Mouse (Mus musculus) midbrain, embryonic 15.5 days (tissue): Measurements from ENCODE around the gene Rbx1. TPM values are rescaled to one million over a fixed set of nuclear protein-coding genes. Genes with fewer than 3 reads are reported as not detected.
"Not testable (repeated sequence)": the region's sequence is repeated elsewhere in the genome, so short reads cannot be mapped to it uniquely, and the experiment has no call there.

ENCODE experiments used
- ATAC-seq: fragments of 200-750 bp; cut with Nextera tagmentation; replicated peaks from 2 replicates; pipeline ENCODE4 v1.8.0; 2017; ENCODE audit warnings: moderate TSS enrichment
- H3K27ac ChIP-seq: fragments of 300-500 bp; sonication (generic); 2 replicates; pipeline ENCODE4 v1.5.1; 2015; ENCODE audit warnings: mild to moderate bottlenecking, inconsistent platforms
- H3K27me3 ChIP-seq: fragments of 300-500 bp; sonication (generic); replicated peaks from 2 replicates; pipeline ENCODE4 v1.6.1; 2015; ENCODE audit warnings: inconsistent platforms
- H3K36me3 ChIP-seq: fragments of 300-500 bp; sonication (generic); replicated peaks from 2 replicates; pipeline ENCODE4 v1.6.1; 2015; ENCODE audit warnings: inconsistent platforms
- H3K4me1 ChIP-seq: fragments of 300-500 bp; sonication (generic); 2 replicates; pipeline ENCODE4 v1.6.1; 2015; ENCODE audit warnings: inconsistent platforms
- H3K4me2 ChIP-seq: fragments of 300-500 bp; sonication (generic); 2 replicates; pipeline ENCODE4 v1.6.1; 2015; ENCODE audit warnings: inconsistent platforms, mild to moderate bottlenecking, moderate library complexity
- H3K4me3 ChIP-seq: fragments of 300-500 bp; sonication (generic); 2 replicates; pipeline ENCODE4 v1.5.1; 2015; ENCODE audit warnings: mild to moderate bottlenecking, inconsistent platforms
- H3K9ac ChIP-seq: fragments of 300-500 bp; sonication (generic); 2 replicates; pipeline ENCODE4 v1.6.1; 2015; ENCODE audit warnings: mild to moderate bottlenecking, inconsistent platforms
- H3K9me3 ChIP-seq: fragments of 300-500 bp; sonication (generic); 2 replicates; pipeline ENCODE4 v1.6.1; 2016; ENCODE audit warnings: inconsistent platforms
- WGBS: fragments of 180-500 bp; shearing (Covaris S2); methylation state at CpG from one replicate; pipeline ENCODE4 v1.1.7; 2015; ENCODE audit warnings: mixed read lengths; 5-methylcytosine and 5-hydroxymethylcytosine counted together
- polyA plus RNA-seq: library from polyadenylated mRNA; unstranded; fragments of >200 nt; fragmentation: Nextera tagmentation; extraction: Ambion mirVana; gene quantifications from 2 replicates; pipeline ENCODE4 v1.2.1, GENCODE M21; 2015

Rbx1 gene
- 387 and 390 TPM in 2 replicates for polyA plus RNA-seq

DNA sequence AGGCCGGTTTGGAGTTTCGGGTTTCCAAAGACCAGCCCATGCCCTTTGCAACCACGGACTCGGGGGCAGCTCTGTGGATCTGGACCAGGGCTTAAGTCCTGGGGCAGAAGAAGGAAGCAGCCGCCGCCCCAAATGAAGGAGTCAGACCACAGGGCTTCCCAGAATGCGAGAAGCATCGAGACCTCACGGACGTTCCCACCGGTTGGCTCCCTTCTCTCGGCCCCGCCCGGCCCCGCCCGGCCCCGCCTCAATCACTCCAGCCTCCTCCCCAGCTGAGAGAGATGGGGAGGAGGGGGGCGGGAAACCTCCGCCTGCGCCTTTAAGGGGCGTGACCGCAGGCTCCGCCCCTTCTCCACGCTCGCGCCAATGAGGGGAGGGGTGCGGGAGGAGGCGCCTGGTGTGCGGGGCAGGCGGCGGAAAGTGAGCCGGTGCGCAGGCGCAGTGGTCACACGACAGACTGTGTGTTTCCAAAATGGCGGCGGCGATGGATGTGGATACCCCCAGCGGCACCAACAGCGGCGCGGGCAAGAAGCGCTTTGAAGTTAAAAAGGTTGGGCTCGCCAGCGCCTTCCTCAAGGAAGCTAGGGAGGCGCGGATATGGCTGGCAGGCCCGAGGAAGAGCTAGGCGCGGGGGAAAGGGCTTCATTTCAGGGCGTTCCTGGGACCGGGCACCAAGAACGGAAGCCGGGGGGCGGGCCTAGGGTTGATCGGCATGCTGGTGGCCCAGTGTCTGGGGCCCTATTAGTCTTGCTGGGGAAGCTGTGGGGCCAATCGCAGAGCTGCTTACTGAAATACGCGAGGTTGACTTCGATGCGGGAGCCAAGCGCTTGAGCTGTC is at the start of gene Rbx1:
Gene Rbx1, plus strand, starts transcription at position 396 of the 837 bp plus-strand sequence.
- Histone ChIP-seq H3K27ac (peak within 1 kb of the TSS; percentile 93), H3K4me3 (peak within 1 kb of the TSS; percentile 74), H3K36me3 (peaks cover 10% of the 10 kb centered on the region), H3K4me1 (peaks cover 12% of the 10 kb centered on the region), H3K27me3 (no peaks in the 10 kb centered on the region), H3K9ac (peak within 1 kb of the TSS; percentile 66), H3K9me3 (no peaks in the 10 kb centered on the region), H3K4me2 (peak within 1 kb of the TSS; percentile 61)
- ATAC-seq = peak; percentile 99
- WGBS = under 1% methylated on average over 55 of the region's 62 CpGs

GRCm38 (mm10) chr15:81416763-81417310 is 49.3 kb upstream of the Rbx1 start:
- not testable (repeated sequence) for ATAC-seq, H3K27me3 ChIP-seq, H3K36me3 ChIP-seq, H3K9me3 ChIP-seq, H3K4me1 ChIP-seq, H3K27ac ChIP-seq, H3K9ac ChIP-seq
- peak overlapping the region; percentile 43 for H3K4me2 ChIP-seq
- 8% methylated on average over 22 of the region's 22 CpGs for WGBS
- H3K4me3 ChIP-seq = peak overlapping the region; percentile 15

DNA sequence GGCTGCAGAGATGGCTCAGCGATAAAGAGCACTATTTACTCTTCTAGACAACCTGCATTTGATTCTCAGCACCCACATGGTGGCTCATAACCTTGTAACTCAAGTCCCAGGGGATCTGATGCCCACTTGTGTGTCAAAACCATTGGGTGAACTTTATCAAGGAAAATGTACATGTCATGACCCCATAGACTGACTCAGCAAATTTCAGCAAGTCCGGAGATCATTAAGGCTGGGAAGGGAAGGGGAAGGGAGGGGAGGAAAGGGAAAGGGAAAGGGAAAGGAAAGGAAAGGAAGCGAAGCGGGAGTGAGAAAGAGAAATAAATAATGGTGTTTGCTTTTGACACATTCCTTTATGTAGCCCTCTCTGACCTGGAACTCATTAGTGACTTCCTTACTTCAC is 48.0 kb upstream of the Rbx1 start:
- Histone ChIP-seq H3K36me3 (no peaks in the 10 kb centered on the region), H3K9ac (no peak overlapping the region), H3K4me3 (no peak overlapping the region), H3K27ac (no peak overlapping the region), H3K27me3 (no peaks in the 10 kb centered on the region), H3K4me1 (no peaks in the 10 kb centered on the region), H3K4me2 (no peak overlapping the region), H3K9me3 (no peaks in the 10 kb centered on the region)
- no peak for ATAC-seq
- 89% methylated on average over 4 of the region's 4 CpGs for WGBS

DNA sequence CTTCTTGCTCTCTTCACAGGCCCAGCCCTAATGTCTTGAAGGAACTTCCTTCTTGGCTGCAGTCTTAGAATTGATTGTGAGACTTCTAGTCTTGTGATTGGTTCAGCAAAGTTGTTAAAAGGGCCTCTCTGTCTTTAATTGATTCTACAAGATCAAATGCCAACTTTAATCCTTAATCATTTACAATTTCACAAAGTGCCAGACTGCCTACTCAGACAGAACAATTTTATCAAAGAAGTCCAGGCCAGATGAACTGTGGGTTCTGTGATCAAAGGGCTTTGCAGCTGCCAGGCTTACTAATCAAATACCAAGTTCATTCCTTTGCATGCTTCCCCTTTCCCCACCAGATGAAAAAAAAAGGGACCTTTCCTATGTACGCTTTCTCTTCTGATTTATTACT is 44.6 kb upstream of the Rbx1 start:
- Histone ChIP-seq H3K9ac (no peak overlapping the region), H3K4me2 (no peak overlapping the region), H3K36me3 (no peaks in the 10 kb centered on the region), H3K27me3 (no peaks in the 10 kb centered on the region), H3K4me1 (no peaks in the 10 kb centered on the region), H3K27ac (no peak overlapping the region), H3K9me3 (no peaks in the 10 kb centered on the region), H3K4me3 (no peak overlapping the region)
- ATAC-seq = no peak
- 71% methylated on average over 1 of the region's 1 CpGs for WGBS

DNA sequence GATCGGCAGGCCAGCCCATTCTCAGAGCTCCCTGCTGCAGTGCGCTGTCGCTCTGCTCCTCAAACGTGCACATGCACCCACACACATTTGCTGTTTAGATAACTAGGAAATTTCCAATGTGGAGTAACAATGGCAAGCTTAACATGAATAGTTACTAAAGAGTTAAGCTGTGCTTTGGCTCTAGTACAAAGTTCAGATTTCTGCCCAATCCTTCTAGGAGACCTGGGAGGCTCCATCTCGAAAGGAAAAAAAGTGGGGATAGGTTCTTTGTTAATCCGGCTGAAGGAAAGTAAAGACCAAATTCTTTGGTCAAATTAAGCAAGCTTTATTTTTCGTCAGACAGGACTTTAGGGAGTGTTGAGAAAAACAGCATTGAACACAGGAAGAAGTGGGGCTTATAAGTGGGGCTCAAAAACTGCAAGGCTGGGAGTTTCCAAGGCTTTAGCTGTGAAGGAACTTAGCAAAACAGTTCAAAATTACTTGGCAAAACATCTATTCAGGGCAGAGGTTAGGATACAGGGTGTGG is 43.9 kb upstream of the Rbx1 start:
- ATAC-seq = no peak
- no peak overlapping the region for H3K27ac ChIP-seq
- H3K27me3 ChIP-seq = no peaks in the 10 kb centered on the region
- no peak overlapping the region for H3K4me2 ChIP-seq
- no peak overlapping the region for H3K9ac ChIP-seq
- no peaks in the 10 kb centered on the region for H3K36me3 ChIP-seq
- H3K9me3 ChIP-seq = no peaks in the 10 kb centered on the region
- 61% methylated on average over 7 of the region's 7 CpGs for WGBS
- no peak overlapping the region for H3K4me3 ChIP-seq
- no peaks in the 10 kb centered on the region for H3K4me1 ChIP-seq

DNA sequence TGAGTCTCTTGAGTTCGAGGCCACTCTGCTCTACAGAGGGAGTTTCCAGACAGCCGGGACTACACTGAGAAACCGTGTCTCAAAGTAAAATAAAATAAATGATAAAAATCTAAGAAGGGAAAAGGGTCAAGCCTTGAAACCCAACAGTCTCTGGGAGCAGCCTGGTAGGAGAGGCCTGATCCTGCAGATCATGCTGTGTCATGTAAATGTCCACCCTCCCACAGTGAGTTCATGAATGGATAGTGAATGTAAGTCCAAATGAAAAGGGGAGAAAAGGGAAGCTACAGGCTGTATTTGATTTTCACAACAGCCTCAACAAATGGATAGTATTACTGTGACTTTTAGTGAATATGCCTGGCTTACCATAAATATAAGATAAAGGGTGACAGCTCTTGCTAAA is 40.8 kb upstream of the Rbx1 start:
- Histone ChIP-seq H3K9me3 (no peaks in the 10 kb centered on the region), H3K4me3 (no peak overlapping the region), H3K4me1 (no peaks in the 10 kb centered on the region), H3K27me3 (no peaks in the 10 kb centered on the region), H3K9ac (no peak overlapping the region), H3K27ac (no peak overlapping the region), H3K36me3 (no peaks in the 10 kb centered on the region; the same call in 1 of the 2 replicates), H3K4me2 (no peak overlapping the region)
- ATAC-seq = no peak
- 84% methylated on average over 3 of the region's 3 CpGs for WGBS

GRCm38 (mm10) chr15:81427947-81428346 is 38.1 kb upstream of the Rbx1 start:
- Histone ChIP-seq H3K9me3 (no peaks in the 10 kb centered on the region), H3K4me3 (no peak overlapping the region), H3K36me3 (no peaks in the 10 kb centered on the region; the same call in 1 of the 2 replicates), H3K27ac (no peak overlapping the region), H3K4me2 (no peak overlapping the region), H3K4me1 (no peaks in the 10 kb centered on the region), H3K27me3 (no peaks in the 10 kb centered on the region), H3K9ac (no peak overlapping the region)
- 94% methylated on average over 2 of the region's 2 CpGs for WGBS
- no peak for ATAC-seq

DNA sequence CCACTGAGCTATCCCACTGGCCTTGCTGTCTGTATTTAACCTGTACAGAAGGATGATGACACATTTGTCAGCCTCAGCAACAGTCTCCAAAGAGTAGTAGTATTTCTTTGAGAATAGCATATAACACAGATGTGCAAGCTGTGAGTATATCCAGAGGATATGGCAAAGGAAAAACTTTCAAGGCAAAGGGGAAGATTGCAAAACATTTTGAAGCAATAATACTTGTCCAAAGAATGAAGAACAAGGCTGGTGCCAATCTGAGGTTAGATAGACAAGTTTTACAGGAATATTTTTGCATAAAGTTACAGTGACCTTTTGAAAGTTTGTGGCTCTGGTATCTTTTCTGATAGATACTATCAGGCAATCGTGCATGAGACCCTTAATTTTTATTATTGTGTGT is 34.9 kb upstream of the Rbx1 start:
- H3K27ac ChIP-seq = no peak overlapping the region
- 90% methylated on average over 1 of the region's 1 CpGs for WGBS
- H3K4me3 ChIP-seq = no peak overlapping the region
- H3K9me3 ChIP-seq = no peaks in the 10 kb centered on the region
- no peaks in the 10 kb centered on the region; the same call in 1 of the 2 replicates for H3K36me3 ChIP-seq
- H3K4me2 ChIP-seq = no peak overlapping the region
- H3K4me1 ChIP-seq = no peaks in the 10 kb centered on the region
- no peak for ATAC-seq
- no peak overlapping the region for H3K9ac ChIP-seq
- no peaks in the 10 kb centered on the region for H3K27me3 ChIP-seq

- Histone ChIP-seq H3K4me2 (no peak overlapping the region), H3K4me3 (no peak overlapping the region), H3K9me3 (no peaks in the 10 kb centered on the region), H3K36me3 (no peaks in the 10 kb centered on the region; the same call in 1 of the 2 replicates), H3K27ac (no peak overlapping the region), H3K4me1 (no peaks in the 10 kb centered on the region), H3K9ac (no peak overlapping the region), H3K27me3 (no peaks in the 10 kb centered on the region)
- WGBS = 90% methylated on average over 1 of the region's 1 CpGs
- ATAC-seq = no peak
Measured at GRCm38 (mm10) chr15:81438345-81438744, 27.8 kb upstream of the Rbx1 start.

- Histone ChIP-seq H3K4me3 (no peak overlapping the region), H3K36me3 (no peaks in the 10 kb centered on the region; the same call in 1 of the 2 replicates), H3K4me2 (no peak overlapping the region), H3K27ac (no peak overlapping the region), H3K4me1 (no peaks in the 10 kb centered on the region), H3K9me3 (no peaks in the 10 kb centered on the region), H3K9ac (no peak overlapping the region), H3K27me3 (no peaks in the 10 kb centered on the region)
- no peak for ATAC-seq
Measured at GRCm38 (mm10) chr15:81439236-81439635, 26.9 kb upstream of the Rbx1 start.

GRCm38 (mm10) chr15:81448463-81448862 is 17.6 kb upstream of the Rbx1 start:
- H3K27me3 ChIP-seq = no peaks in the 10 kb centered on the region

GRCm38 (mm10) chr15:81461523-81461922 is 4.6 kb upstream of the Rbx1 start:
- H3K9ac ChIP-seq = no peak overlapping the region
- ATAC-seq = no peak
- no peak overlapping the region for H3K4me2 ChIP-seq
- no peaks in the 10 kb centered on the region for H3K27me3 ChIP-seq
- H3K4me3 ChIP-seq = no peak overlapping the region
- no peaks in the 10 kb centered on the region for H3K9me3 ChIP-seq
- H3K4me1 ChIP-seq = no peaks in the 10 kb centered on the region
- H3K36me3 ChIP-seq = no peaks in the 10 kb centered on the region
- H3K27ac ChIP-seq = no peak overlapping the region
- WGBS = 86% methylated on average over 7 of the region's 7 CpGs

More at GRCm38 (mm10) chr15:81448463-81448862, 17.6 kb upstream of the Rbx1 start:
- Histone ChIP-seq H3K4me2 (no peak overlapping the region), H3K4me1 (no peaks in the 10 kb centered on the region; the same call in 1 of the 2 replicates), H3K9me3 (no peaks in the 10 kb centered on the region), H3K9ac (no peak overlapping the region), H3K36me3 (peaks cover 3% of the 10 kb centered on the region; the same call in 1 of the 2 replicates), H3K4me3 (no peak overlapping the region), H3K27ac (peak overlapping the region; percentile 43; the same call in 1 of the 2 replicates)
- whole genome bisulfite sequencing = 50% methylated on average over 3 of the region's 3 CpGs
- no peak for ATAC-seq
